Mouse (Mus musculus) left cerebral cortex, postnatal 36 days (tissue): Measurements from ENCODE around the gene Slc44a3. TPM values are rescaled to one million over a fixed set of nuclear protein-coding genes. Genes with fewer than 3 reads are reported as not detected.

Experiments used
- DNase-seq, 2 experiments: peaks; one replicate each; pipeline ENCODE4 v3.0.0; 2021 to 2022; ENCODE audit warnings: low spot score in 2 of 2, mixed read lengths in 1 of 2
- intact Hi-C: fragments of 180-260 bp; cut with DNase I; formaldehyde crosslinking; loops from one replicate; pipeline ENCODE4 v1.15.1; 2025
- total RNA-seq, 2 experiments: library from RNA; stranded (reverse); gene quantifications; 2 replicates each; pipeline ENCODE4 v1.2.3; 2021

Slc44a3 gene
- total RNA-seq, 2 experiments from 2014 or later, result not detected

GRCm38 (mm10) chr3:121437996-121438395 is 94.2 kb downstream of the Slc44a3 start:
- no peak for DNase-seq
- intact Hi-C loops, result no loop called here

- no peak for DNase-seq
- intact Hi-C loops, result no loop called here
Measured at GRCm38 (mm10) chr3:121437070-121437469, 95.1 kb downstream of the Slc44a3 start.

GRCm38 (mm10) chr3:121435296-121435695 is 96.9 kb downstream of the Slc44a3 start:
- no peak for DNase-seq
- intact Hi-C loops, result no loop called here

- no peak for DNase-seq
Measured at GRCm38 (mm10) chr3:121433968-121434533, 98.2 kb downstream of the Slc44a3 start.

GRCm38 (mm10) chr3:121433359-121433758 is 98.8 kb downstream of the Slc44a3 start:
- intact Hi-C loops, result no loop called here
- no peak for DNase-seq

More at GRCm38 (mm10) chr3:121433968-121434533, 98.2 kb downstream of the Slc44a3 start:
- intact Hi-C loops, result no loop called here

- intact Hi-C loops, result no loop called here
Measured at GRCm38 (mm10) chr3:121430289-121430936, 101.8 kb downstream of the Slc44a3 start.

GRCm38 (mm10) chr3:121429469-121429868 is 102.7 kb downstream of the Slc44a3 start:
- no peak for DNase-seq
- intact Hi-C loops, result loop anchor here (5.0 kb wide), 4 partner anchors 58 to 117 kb away; no protein-coding TSS in a partner anchor

More at GRCm38 (mm10) chr3:121430289-121430936, 101.8 kb downstream of the Slc44a3 start:
- no peak for DNase-seq

GRCm38 (mm10) chr3:121428696-121429259 is 103.4 kb downstream of the Slc44a3 start:
- intact Hi-C loops, result loop anchor here (5.0 kb wide), 4 partner anchors 59 to 116 kb away; no protein-coding TSS in a partner anchor
- no peak for DNase-seq

GRCm38 (mm10) chr3:121428230-121428629 is 104.0 kb downstream of the Slc44a3 start:
- peak in 1 of 2 experiments; percentile 16 for DNase-seq
- intact Hi-C loops, result loop anchor here (5.0 kb wide), 4 partner anchors 59 to 116 kb away; no protein-coding TSS in a partner anchor

- intact Hi-C loops, result loop anchor here (5.0 kb wide), 4 partner anchors 60 to 115 kb away; no protein-coding TSS in a partner anchor
- peak; percentile 27 to 48 for DNase-seq
Measured at GRCm38 (mm10) chr3:121427520-121427908, 104.7 kb downstream of the Slc44a3 start.

GRCm38 (mm10) chr3:121426621-121427519 is 105.3 kb downstream of the Slc44a3 start:
- intact Hi-C loops, result loop anchor here (5.0 kb wide), 4 partner anchors 60 to 115 kb away; no protein-coding TSS in a partner anchor

GRCm38 (mm10) chr3:121425861-121426620 is 106.2 kb downstream of the Slc44a3 start, which contains the start of gene Cnn3:
TSS of gene Cnn3 (plus strand) at chr3:121426497.
- peak; percentile 77 to 83 for DNase-seq
- intact Hi-C loops, result loop anchor here (5.0 kb wide), 4 partner anchors 61 to 114 kb away; no protein-coding TSS in a partner anchor

More at GRCm38 (mm10) chr3:121426621-121427519, 105.3 kb downstream of the Slc44a3 start:
- DNase-seq, result peak; percentile 54 to 62

GRCm38 (mm10) chr3:121422405-121422804 is 109.8 kb downstream of the Slc44a3 start:
- DNase-seq, result no peak
- intact Hi-C loops, result no loop called here

- intact Hi-C loops, result no loop called here
- no peak for DNase-seq
Measured at GRCm38 (mm10) chr3:121418850-121419435, 113.3 kb downstream of the Slc44a3 start.

GRCm38 (mm10) chr3:121418251-121418601 is 114.0 kb downstream of the Slc44a3 start:
- intact Hi-C loops, result no loop called here
- DNase-seq, result no peak

GRCm38 (mm10) chr3:121417379-121418250 is 114.6 kb downstream of the Slc44a3 start:
- DNase-seq, result no peak
- intact Hi-C loops, result no loop called here
